Mouse (Mus musculus): ENCODE results near the gene Mapk13. TPM values are rescaled to one million over a fixed set of nuclear protein-coding genes. Genes with fewer than 3 reads are reported as not detected.

The Mapk13 gene
- polyA plus RNA-seq, 1 experiment from 2014 or later, result 4.9 TPM

- Histone ChIP-seq H3K4me3 (ENCODE audit: low read depth, low read length) (peak overlapping the region; percentile 75), H3K27me3 (ENCODE audit: control insufficient read depth, insufficient read depth, low read length) (no peaks in the 10 kb centered on the region), H3K9ac (ENCODE audit: low read length) (peak overlapping the region; percentile 98), H3K36me3 (ENCODE audit: control insufficient read depth, insufficient read depth, low read length) (peaks cover 8% of the 10 kb centered on the region), H3K4me2 (ENCODE audit: low read depth, severe bottlenecking) (peak overlapping the region; percentile 94), H3K27ac (replicated peaks; ENCODE audit: low read depth, low read length) (peak overlapping the region; percentile 97), H3K4me1 (ENCODE audit: control insufficient read depth, insufficient read depth, low read length) (peaks cover 2% of the 10 kb centered on the region; the same call in 1 of the 2 replicates), H3K9me3 (ENCODE audit: control insufficient read depth, low read length) (no peaks in the 10 kb centered on the region)
- 0% methylated on average over 41 of the region's 42 CpGs for WGBS
- ATAC-seq (ENCODE audit: insufficient number of reproducible peaks, low FRiP score, low TSS enrichment, low read depth), result peak; percentile 98
- DNase-seq (ENCODE audit: low spot score), result peak; percentile 100
Measured at GRCm38 (mm10) chr17:28801474-28802005, 32.4 kb downstream of the Mapk13 start.

GRCm38 (mm10) chr17:28802006-28802481 lies 32.9 kb downstream of the Mapk13 start:
- H3K9me3 ChIP-seq (ENCODE audit: control insufficient read depth, low read length), result no peaks in the 10 kb centered on the region; the same call in 1 of the 2 replicates
- peaks cover 2% of the 10 kb centered on the region; the same call in 1 of the 2 replicates for H3K4me1 ChIP-seq (ENCODE audit: control insufficient read depth, insufficient read depth, low read length)
- H3K4me2 ChIP-seq (ENCODE audit: low read depth, severe bottlenecking), result peak overlapping the region; percentile 50
- no peaks in the 10 kb centered on the region for H3K27me3 ChIP-seq (ENCODE audit: control insufficient read depth, insufficient read depth, low read length)
- no peak overlapping the region for H3K27ac ChIP-seq (replicated peaks; ENCODE audit: low read depth, low read length)
- H3K36me3 ChIP-seq (ENCODE audit: control insufficient read depth, insufficient read depth, low read length), result peaks cover 13% of the 10 kb centered on the region
- no peak for DNase-seq (ENCODE audit: low spot score)
- H3K9ac ChIP-seq (ENCODE audit: low read length), result peak overlapping the region; percentile 72
- peak overlapping the region; percentile 75 for H3K4me3 ChIP-seq (ENCODE audit: low read depth, low read length)
- WGBS, result 1% methylated on average over 18 of the region's 18 CpGs
- ATAC-seq (ENCODE audit: insufficient number of reproducible peaks, low FRiP score, low TSS enrichment, low read depth), result no peak

GRCm38 (mm10) chr17:28803316-28803715 lies 34.2 kb downstream of the Mapk13 start:
- 86% methylated on average over 1 of the region's 1 CpGs for WGBS
- H3K36me3 ChIP-seq (ENCODE audit: control insufficient read depth, insufficient read depth, low read length), result peaks cover 21% of the 10 kb centered on the region

GRCm38 (mm10) chr17:28804973-28805372 lies 35.9 kb downstream of the Mapk13 start:
- Histone ChIP-seq H3K27ac (replicated peaks; ENCODE audit: low read depth, low read length) (no peak overlapping the region), H3K4me2 (ENCODE audit: low read depth, severe bottlenecking) (no peak overlapping the region), H3K4me3 (ENCODE audit: low read depth, low read length) (no peak overlapping the region), H3K27me3 (ENCODE audit: control insufficient read depth, insufficient read depth, low read length) (no peaks in the 10 kb centered on the region), H3K9me3 (ENCODE audit: control insufficient read depth, low read length) (no peaks in the 10 kb centered on the region; the same call in 1 of the 2 replicates), H3K4me1 (ENCODE audit: control insufficient read depth, insufficient read depth, low read length) (peaks cover 2% of the 10 kb centered on the region; the same call in 1 of the 2 replicates), H3K9ac (ENCODE audit: low read length) (no peak overlapping the region), H3K36me3 (ENCODE audit: control insufficient read depth, insufficient read depth, low read length) (peaks cover 26% of the 10 kb centered on the region)
- DNase-seq (ENCODE audit: low spot score) (no peak), ATAC-seq (ENCODE audit: insufficient number of reproducible peaks, low FRiP score, low TSS enrichment, low read depth) (no peak)
- WGBS, result 88% methylated on average over 6 of the region's 6 CpGs

More at GRCm38 (mm10) chr17:28803316-28803715, 34.2 kb downstream of the Mapk13 start:
- Histone ChIP-seq H3K27me3 (ENCODE audit: control insufficient read depth, insufficient read depth, low read length) (no peaks in the 10 kb centered on the region), H3K27ac (replicated peaks; ENCODE audit: low read depth, low read length) (no peak overlapping the region), H3K4me3 (ENCODE audit: low read depth, low read length) (no peak overlapping the region), H3K9me3 (ENCODE audit: control insufficient read depth, low read length) (no peaks in the 10 kb centered on the region; the same call in 1 of the 2 replicates), H3K4me1 (ENCODE audit: control insufficient read depth, insufficient read depth, low read length) (peaks cover 2% of the 10 kb centered on the region; the same call in 1 of the 2 replicates), H3K4me2 (ENCODE audit: low read depth, severe bottlenecking) (no peak overlapping the region), H3K9ac (ENCODE audit: low read length) (no peak overlapping the region)
- DNase-seq (ENCODE audit: low spot score) (no peak), ATAC-seq (ENCODE audit: insufficient number of reproducible peaks, low FRiP score, low TSS enrichment, low read depth) (no peak)

GRCm38 (mm10) chr17:28806770-28807169 lies 37.7 kb downstream of the Mapk13 start:
- H3K27ac ChIP-seq (replicated peaks; ENCODE audit: low read depth, low read length), result no peak overlapping the region
- H3K36me3 ChIP-seq (ENCODE audit: control insufficient read depth, insufficient read depth, low read length), result peaks cover 38% of the 10 kb centered on the region
- no peak overlapping the region for H3K4me3 ChIP-seq (ENCODE audit: low read depth, low read length)
- no peak overlapping the region for H3K9ac ChIP-seq (ENCODE audit: low read length)
- ATAC-seq (ENCODE audit: insufficient number of reproducible peaks, low FRiP score, low TSS enrichment, low read depth) (no peak), DNase-seq (ENCODE audit: low spot score) (no peak)
- WGBS, result 94% methylated on average over 19 of the region's 19 CpGs
- H3K4me2 ChIP-seq (ENCODE audit: low read depth, severe bottlenecking), result no peak overlapping the region
- no peaks in the 10 kb centered on the region; the same call in 1 of the 2 replicates for H3K9me3 ChIP-seq (ENCODE audit: control insufficient read depth, low read length)
- H3K27me3 ChIP-seq (ENCODE audit: control insufficient read depth, insufficient read depth, low read length), result no peaks in the 10 kb centered on the region
- no peaks in the 10 kb centered on the region for H3K4me1 ChIP-seq (ENCODE audit: control insufficient read depth, insufficient read depth, low read length)

GRCm38 (mm10) chr17:28808714-28809113 lies 39.6 kb downstream of the Mapk13 start:
- H3K9me3 ChIP-seq (ENCODE audit: control insufficient read depth, low read length), result no peaks in the 10 kb centered on the region; the same call in 1 of the 2 replicates
- ATAC-seq (ENCODE audit: insufficient number of reproducible peaks, low FRiP score, low TSS enrichment, low read depth) (no peak), DNase-seq (ENCODE audit: low spot score) (no peak)
- no peak overlapping the region for H3K9ac ChIP-seq (ENCODE audit: low read length)
- WGBS, result 95% methylated on average over 8 of the region's 8 CpGs
- H3K36me3 ChIP-seq (ENCODE audit: control insufficient read depth, insufficient read depth, low read length), result peaks cover 43% of the 10 kb centered on the region
- H3K4me1 ChIP-seq (ENCODE audit: control insufficient read depth, insufficient read depth, low read length), result no peaks in the 10 kb centered on the region
- H3K27me3 ChIP-seq (ENCODE audit: control insufficient read depth, insufficient read depth, low read length), result no peaks in the 10 kb centered on the region
- no peak overlapping the region for H3K4me3 ChIP-seq (ENCODE audit: low read depth, low read length)
- H3K27ac ChIP-seq (replicated peaks; ENCODE audit: low read depth, low read length), result no peak overlapping the region
- no peak overlapping the region for H3K4me2 ChIP-seq (ENCODE audit: low read depth, severe bottlenecking)

GRCm38 (mm10) chr17:28809175-28809831 lies 40.2 kb downstream of the Mapk13 start:
- no peak for DNase-seq (ENCODE audit: low spot score)
- ATAC-seq (ENCODE audit: insufficient number of reproducible peaks, low FRiP score, low TSS enrichment, low read depth), result no peak

GRCm38 (mm10) chr17:28812345-28812744 lies 43.2 kb downstream of the Mapk13 start:
- WGBS, result 94% methylated on average over 10 of the region's 10 CpGs
- H3K9me3 ChIP-seq (ENCODE audit: control insufficient read depth, low read length), result no peaks in the 10 kb centered on the region
- DNase-seq (ENCODE audit: low spot score), result no peak
- H3K4me1 ChIP-seq (ENCODE audit: control insufficient read depth, insufficient read depth, low read length), result no peaks in the 10 kb centered on the region
- no peak overlapping the region for H3K4me3 ChIP-seq (ENCODE audit: low read depth, low read length)
- no peak overlapping the region for H3K27ac ChIP-seq (replicated peaks; ENCODE audit: low read depth, low read length)
- peaks cover 36% of the 10 kb centered on the region for H3K36me3 ChIP-seq (ENCODE audit: control insufficient read depth, insufficient read depth, low read length)
- no peaks in the 10 kb centered on the region for H3K27me3 ChIP-seq (ENCODE audit: control insufficient read depth, insufficient read depth, low read length)
- ATAC-seq (ENCODE audit: insufficient number of reproducible peaks, low FRiP score, low TSS enrichment, low read depth), result no peak
- H3K9ac ChIP-seq (ENCODE audit: low read length), result no peak overlapping the region
- H3K4me2 ChIP-seq (ENCODE audit: low read depth, severe bottlenecking), result no peak overlapping the region

More at GRCm38 (mm10) chr17:28809175-28809831, 40.2 kb downstream of the Mapk13 start:
- Histone ChIP-seq H3K4me1 (ENCODE audit: control insufficient read depth, insufficient read depth, low read length) (no peaks in the 10 kb centered on the region), H3K4me3 (ENCODE audit: low read depth, low read length) (no peak overlapping the region), H3K9ac (ENCODE audit: low read length) (no peak overlapping the region), H3K27ac (replicated peaks; ENCODE audit: low read depth, low read length) (no peak overlapping the region), H3K4me2 (ENCODE audit: low read depth, severe bottlenecking) (no peak overlapping the region), H3K9me3 (ENCODE audit: control insufficient read depth, low read length) (no peaks in the 10 kb centered on the region; the same call in 1 of the 2 replicates), H3K27me3 (ENCODE audit: control insufficient read depth, insufficient read depth, low read length) (no peaks in the 10 kb centered on the region), H3K36me3 (ENCODE audit: control insufficient read depth, insufficient read depth, low read length) (peaks cover 43% of the 10 kb centered on the region)
- WGBS, result 92% methylated on average over 10 of the region's 10 CpGs
